Mouse (Mus musculus): ENCODE measurements around the gene Litaf. TPM values are rescaled to one million over a fixed set of nuclear protein-coding genes. Genes with fewer than 3 reads are reported as not detected.
A peak's percentile ranks its signal among the peaks of the same experiment; 100 is the strongest.
"Not testable (repeated sequence)": the region's sequence is repeated elsewhere in the genome, so short reads cannot be mapped to it uniquely, and the experiment has no call there.

Litaf gene
- polyA plus RNA-seq, 1 experiment from 2014 or later = 47.7 TPM

DNA sequence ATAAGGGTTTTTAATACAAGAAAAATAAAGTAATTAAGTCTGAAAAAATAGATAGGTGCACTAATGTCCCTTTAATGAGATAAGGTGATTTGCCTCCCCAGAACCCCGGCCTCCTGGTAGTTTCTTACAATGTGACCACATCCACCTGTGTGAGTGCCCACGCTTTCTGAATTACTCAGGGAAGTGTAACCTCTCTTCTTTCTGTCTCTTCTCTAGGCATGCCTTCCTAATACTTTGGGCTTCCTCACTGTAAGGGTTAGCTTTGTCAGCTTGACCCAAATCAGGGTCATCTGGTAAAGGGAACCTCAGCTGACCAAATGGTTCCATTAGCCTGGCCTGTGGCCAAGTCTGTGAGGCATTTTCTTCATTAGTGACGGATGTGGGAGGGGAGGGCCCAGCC is 51.5 kb downstream of the Litaf start:
- Histone ChIP-seq H3K4me2 (replicated peaks) (no peak overlapping the region), H3K9ac (no peak overlapping the region), H3K4me3 (no peak overlapping the region), H3K27ac (no peak overlapping the region), H3K4me1 (peaks cover 11% of the 10 kb centered on the region; the same call in 1 of the 2 replicates), H3K27me3 (replicated peaks) (no peaks in the 10 kb centered on the region), H3K9me3 (no peaks in the 10 kb centered on the region), H3K36me3 (no peaks in the 10 kb centered on the region)
- ATAC-seq (ENCODE audit: low FRiP score, low read depth) = no peak
- WGBS = 91% methylated on average over 3 of the region's 3 CpGs

DNA sequence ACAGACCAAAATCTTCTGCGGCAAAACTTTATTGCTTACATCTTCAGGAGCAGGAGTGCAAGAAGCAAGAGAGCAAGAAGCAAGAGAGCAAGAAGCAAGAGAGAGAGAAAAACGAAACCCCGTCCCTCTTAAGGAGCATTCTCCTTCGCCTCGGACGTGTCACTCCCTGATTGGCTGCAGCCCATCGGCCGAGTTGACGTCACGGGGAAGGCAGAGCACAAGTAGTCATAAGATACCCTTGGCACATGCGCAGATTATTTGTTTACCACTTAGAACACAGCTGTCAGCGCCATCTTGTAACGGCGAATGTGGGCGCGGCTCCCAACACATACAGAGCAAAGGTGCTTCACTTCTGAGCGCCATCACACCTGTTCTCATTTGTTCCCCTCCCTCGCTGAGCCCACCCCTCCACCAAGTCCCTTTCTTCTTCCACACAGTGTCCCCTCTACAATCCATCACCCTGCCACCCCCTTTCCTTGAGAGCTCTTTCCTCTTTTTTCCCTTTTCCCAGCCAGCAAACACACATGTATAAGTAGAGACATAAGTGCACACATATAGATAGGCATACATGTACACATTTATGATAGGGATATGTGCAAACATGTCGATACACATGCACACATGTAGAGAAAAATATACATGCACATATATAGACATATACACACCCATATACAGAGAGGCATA is 52.4 kb downstream of the Litaf start:
- ATAC-seq (ENCODE audit: low FRiP score, low read depth); H3K9ac ChIP-seq; H3K4me2 ChIP-seq (replicated peaks); H3K27me3 ChIP-seq (replicated peaks); H3K27ac ChIP-seq; H3K36me3 ChIP-seq; H3K4me3 ChIP-seq; H3K9me3 ChIP-seq: not testable (repeated sequence)
- peaks cover 12% of the 10 kb centered on the region for H3K4me1 ChIP-seq
- 94% methylated on average over 14 of the region's 19 CpGs for whole genome bisulfite sequencing

DNA sequence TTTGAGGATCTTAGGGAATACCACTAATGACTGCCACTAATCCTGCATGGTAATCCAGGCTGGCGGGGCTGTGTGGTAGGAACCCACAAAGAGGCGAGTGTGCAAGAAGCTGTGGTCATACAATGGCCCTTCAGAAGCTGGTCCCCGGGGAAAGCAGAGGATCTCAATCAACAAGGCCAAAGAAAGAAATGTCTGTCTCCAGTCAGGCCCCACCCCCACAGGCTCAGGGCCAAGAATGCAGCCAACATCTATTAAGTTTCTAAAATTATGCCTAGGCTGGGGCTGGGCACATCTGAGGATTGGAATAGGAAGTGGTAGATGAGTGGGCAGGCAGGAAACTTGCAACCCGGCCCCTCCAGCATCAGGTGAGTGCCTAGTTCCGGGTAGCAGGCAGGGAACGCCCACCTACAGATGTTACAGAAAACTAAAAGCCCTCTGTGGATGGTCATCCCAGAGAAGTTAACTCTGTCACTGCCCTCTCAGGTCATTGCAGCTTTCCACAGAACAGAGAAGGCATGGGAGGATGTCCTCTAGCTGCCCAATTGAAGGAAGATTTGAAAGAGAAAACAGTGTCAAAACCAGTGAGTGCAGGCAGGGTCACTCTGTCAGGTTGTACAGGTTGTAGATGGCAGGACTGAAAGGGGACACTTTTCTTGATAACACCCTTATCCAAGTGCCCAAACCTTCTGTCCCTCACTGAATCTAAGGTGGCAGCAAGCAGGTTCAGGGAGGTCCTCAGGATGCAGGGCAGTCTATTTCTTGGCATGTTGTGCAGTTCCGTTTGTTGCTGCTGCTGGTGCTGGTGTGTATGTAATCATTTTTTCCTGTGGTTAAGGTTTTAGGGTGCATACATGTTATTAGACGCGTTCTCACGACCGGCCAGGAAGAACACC is 53.1 kb downstream of the Litaf start:
- Histone ChIP-seq H3K27ac (no peak overlapping the region), H3K4me3 (no peak overlapping the region), H3K27me3 (replicated peaks) (no peaks in the 10 kb centered on the region), H3K9ac (no peak overlapping the region), H3K4me1 (peaks cover 16% of the 10 kb centered on the region), H3K9me3 (no peaks in the 10 kb centered on the region), H3K4me2 (replicated peaks) (no peak overlapping the region), H3K36me3 (no peaks in the 10 kb centered on the region)
- 72% methylated on average over 11 of the region's 11 CpGs for WGBS
- peak; percentile 21; the same call in 1 of the 2 replicates for ATAC-seq (ENCODE audit: low FRiP score, low read depth)

DNA sequence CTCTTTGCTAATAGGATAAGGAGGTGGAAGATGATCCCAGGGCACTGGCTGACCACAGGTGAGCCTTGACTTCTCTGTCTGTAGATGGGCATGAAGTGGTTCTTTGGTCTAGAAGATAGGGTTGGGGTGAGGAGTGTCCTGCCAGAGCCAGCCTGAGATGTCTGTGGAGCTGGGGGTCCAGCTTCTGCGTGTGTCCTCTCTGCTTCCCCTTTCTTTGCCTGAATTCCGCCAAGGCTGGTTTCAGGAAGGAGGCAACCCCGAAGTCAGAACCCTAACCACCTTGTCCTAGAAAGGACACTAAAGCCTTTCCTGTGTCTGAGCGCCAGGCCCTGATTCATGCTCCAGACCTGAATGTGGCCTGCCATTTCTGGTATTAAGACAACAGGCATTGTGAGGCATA is 54.0 kb downstream of the Litaf start:
- Histone ChIP-seq H3K36me3 (no peaks in the 10 kb centered on the region), H3K27ac (no peak overlapping the region), H3K4me3 (no peak overlapping the region), H3K9ac (no peak overlapping the region), H3K9me3 (no peaks in the 10 kb centered on the region), H3K4me2 (replicated peaks) (no peak overlapping the region), H3K27me3 (replicated peaks) (no peaks in the 10 kb centered on the region), H3K4me1 (peaks cover 19% of the 10 kb centered on the region)
- no peak for ATAC-seq (ENCODE audit: low FRiP score, low read depth)
- WGBS = 90% methylated on average over 4 of the region's 4 CpGs

DNA sequence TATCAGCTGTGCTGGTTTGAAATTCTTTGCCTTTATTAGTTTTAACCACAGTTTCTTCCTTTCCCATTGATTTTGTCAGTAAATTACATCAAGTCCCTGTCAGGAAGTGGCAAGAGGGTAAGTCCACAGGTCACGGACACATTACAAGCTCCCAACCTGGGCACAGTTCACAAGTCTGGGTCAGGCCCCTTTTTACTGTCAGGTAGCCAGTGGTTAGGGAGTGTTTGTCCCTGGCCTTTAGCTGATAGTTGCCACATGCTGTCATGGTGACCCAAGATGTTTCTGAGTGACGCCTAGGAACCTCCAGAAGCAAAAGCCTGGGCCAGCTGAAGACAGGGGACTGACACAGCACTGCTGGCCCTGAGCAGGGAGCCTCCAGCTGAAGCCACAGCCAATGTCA is 54.8 kb downstream of the Litaf start:
- no peak overlapping the region for H3K4me2 ChIP-seq (replicated peaks)
- no peaks in the 10 kb centered on the region for H3K36me3 ChIP-seq
- H3K9me3 ChIP-seq = no peaks in the 10 kb centered on the region
- H3K4me1 ChIP-seq = peaks cover 25% of the 10 kb centered on the region
- H3K27me3 ChIP-seq (replicated peaks) = no peaks in the 10 kb centered on the region
- ATAC-seq (ENCODE audit: low FRiP score, low read depth) = no peak
- H3K4me3 ChIP-seq = no peak overlapping the region
- no peak overlapping the region for H3K9ac ChIP-seq
- WGBS = 74% methylated on average over 2 of the region's 2 CpGs
- no peak overlapping the region for H3K27ac ChIP-seq

DNA sequence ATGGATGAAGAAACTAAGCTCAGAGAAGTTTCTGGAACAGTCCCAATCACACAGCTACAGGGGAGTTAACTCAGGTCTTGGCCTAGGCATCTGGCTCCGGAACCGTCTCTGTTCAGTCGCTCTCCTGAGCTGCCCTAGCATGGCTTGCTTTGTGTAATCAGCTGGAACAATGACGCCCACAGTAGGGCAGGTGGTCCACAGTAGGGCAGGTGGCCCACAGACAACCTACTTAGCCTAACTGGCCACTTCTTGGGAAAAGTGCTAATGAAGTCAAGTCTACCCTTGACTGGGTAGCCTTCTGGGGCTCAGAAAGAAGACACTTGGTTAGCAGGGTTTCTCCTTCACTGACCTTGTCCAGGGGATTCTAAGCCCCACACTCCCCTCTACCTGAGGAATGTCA is 55.7 kb downstream of the Litaf start:
- H3K4me1 ChIP-seq = peaks cover 26% of the 10 kb centered on the region
- no peaks in the 10 kb centered on the region for H3K27me3 ChIP-seq (replicated peaks)
- WGBS = 88% methylated on average over 4 of the region's 4 CpGs
- no peak overlapping the region for H3K27ac ChIP-seq
- no peaks in the 10 kb centered on the region for H3K36me3 ChIP-seq
- H3K9ac ChIP-seq = no peak overlapping the region
- H3K4me3 ChIP-seq = no peak overlapping the region
- ATAC-seq (ENCODE audit: low FRiP score, low read depth) = no peak
- H3K4me2 ChIP-seq (replicated peaks) = no peak overlapping the region
- no peaks in the 10 kb centered on the region for H3K9me3 ChIP-seq

DNA sequence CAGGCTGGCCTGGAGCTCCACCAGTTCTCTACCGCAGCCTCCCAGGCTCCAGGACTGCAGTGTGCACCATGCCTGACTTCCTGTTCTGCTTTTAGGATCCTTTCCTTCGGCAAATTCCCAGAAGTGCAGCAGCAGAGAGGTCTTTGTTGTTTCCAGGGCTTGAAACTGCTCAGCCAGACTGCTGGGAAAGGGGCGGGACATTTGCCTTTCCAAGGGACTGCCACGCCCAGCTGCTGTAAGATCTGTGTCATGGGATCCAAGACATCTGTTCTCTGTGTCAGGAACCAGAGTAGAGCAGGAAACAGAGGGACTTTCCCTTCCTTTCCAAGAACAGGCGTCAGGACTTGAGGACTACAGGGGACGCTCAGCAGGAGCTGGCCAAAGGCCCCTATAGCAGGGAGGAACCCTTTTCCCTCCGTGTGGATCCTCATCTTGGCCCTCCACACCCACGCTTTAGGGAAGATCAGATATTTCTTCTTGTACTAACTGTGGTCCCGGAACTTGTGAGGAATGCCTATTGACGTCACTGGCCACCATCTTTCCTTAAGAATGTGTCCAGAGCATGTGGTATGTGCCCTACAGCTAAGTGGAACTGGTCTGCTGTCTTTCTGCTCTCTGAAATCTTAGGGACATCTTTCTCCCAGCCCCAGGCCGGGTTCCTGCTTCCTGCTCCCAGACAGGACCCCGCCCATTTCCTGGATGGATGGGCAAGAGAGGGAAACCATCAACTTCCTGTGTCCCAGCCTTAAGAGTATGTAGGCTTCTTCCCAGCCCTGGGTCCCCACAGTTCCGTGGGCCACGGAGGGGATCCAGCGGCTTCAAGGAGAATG is 57.6 kb downstream of the Litaf start:
- peaks cover 26% of the 10 kb centered on the region for H3K4me1 ChIP-seq
- H3K9me3 ChIP-seq = no peaks in the 10 kb centered on the region
- H3K27me3 ChIP-seq (replicated peaks) = no peaks in the 10 kb centered on the region
- peak; percentile 71 for ATAC-seq (ENCODE audit: low FRiP score, low read depth)
- H3K9ac ChIP-seq = no peak overlapping the region
- 35% methylated on average over 15 of the region's 15 CpGs for WGBS
- H3K4me2 ChIP-seq (replicated peaks) = peak overlapping the region; percentile 36
- no peak overlapping the region for H3K4me3 ChIP-seq
- H3K36me3 ChIP-seq = no peaks in the 10 kb centered on the region
- H3K27ac ChIP-seq = peak overlapping the region; percentile 65

DNA sequence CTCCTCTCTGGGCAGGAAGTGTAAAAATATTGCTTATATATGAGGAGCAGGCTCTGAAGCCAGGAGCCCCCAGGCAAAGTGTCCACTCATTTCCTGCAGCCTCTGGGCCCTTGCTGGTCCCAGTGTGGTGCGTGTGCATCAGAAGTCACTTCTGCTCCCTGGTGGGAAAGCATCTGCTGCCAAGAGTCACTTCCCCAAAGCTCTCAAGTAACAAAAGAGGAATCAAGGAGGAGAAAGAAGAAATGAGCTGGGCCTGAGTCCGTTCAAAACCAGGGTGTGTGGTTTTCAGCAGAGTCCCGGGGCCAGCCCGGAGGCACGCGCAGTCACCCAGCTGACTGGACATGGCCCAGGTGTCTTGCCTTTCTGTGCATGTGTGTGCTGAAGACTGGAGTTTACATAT is 59.9 kb downstream of the Litaf start:
- Histone ChIP-seq H3K4me2 (replicated peaks) (no peak overlapping the region), H3K27me3 (replicated peaks) (no peaks in the 10 kb centered on the region), H3K36me3 (no peaks in the 10 kb centered on the region), H3K27ac (no peak overlapping the region), H3K4me1 (peaks cover 20% of the 10 kb centered on the region; the same call in 1 of the 2 replicates), H3K9ac (no peak overlapping the region), H3K9me3 (no peaks in the 10 kb centered on the region), H3K4me3 (no peak overlapping the region)
- no peak for ATAC-seq (ENCODE audit: low FRiP score, low read depth)
- 85% methylated on average over 6 of the region's 6 CpGs for WGBS

DNA sequence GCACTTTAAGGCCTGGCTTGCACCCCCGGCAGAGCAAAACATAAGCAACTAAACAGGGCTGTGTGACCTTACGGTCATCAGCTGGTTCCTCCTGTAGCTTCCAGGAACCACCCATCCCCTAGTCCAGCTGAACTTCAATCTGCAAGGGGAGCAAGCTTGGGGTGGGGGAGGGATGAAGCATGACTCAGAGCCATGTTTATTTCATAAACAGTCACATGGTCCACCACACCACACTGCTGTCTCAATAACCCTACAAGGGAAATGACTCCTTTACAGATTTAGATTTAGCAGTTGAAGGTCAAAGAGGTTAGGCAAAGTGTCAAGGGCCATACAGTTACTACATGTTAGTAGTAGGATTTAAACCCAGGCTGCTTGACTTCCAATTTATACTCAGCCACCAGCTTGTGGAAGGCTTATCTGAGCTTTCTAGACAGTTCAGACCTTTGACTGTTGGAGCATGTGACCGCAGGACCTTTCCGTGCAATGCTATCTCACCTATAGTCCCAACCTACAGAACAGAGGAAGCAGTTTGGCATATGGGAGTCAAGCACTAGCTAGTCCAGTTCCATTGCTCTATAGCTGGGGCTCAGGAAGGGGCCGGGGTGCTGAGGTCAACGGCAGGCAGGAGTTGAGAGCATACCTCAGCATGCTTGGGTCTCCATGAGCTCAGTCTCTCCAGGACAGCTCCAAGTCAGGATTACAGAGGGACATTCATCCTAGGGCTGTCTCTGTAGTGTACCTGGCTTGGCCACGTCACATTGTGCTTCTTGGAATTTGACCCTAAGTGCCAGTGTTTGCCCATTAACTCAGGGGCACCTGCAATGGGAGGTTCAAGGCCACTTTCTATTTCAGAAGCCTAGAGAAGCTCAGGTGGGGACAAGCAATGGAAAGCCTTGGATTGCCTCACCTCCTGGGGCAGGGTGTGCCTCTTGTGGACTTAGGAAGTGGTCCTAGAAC is 64.0 kb downstream of the Litaf start:
- H3K4me1 ChIP-seq = 0 out of 2 replicates have a peak, but pooled peaks cover 7% of the 10 kb centered on the region
- no peak for ATAC-seq (ENCODE audit: low FRiP score, low read depth)
- 93% methylated on average over 7 of the region's 7 CpGs for WGBS

DNA sequence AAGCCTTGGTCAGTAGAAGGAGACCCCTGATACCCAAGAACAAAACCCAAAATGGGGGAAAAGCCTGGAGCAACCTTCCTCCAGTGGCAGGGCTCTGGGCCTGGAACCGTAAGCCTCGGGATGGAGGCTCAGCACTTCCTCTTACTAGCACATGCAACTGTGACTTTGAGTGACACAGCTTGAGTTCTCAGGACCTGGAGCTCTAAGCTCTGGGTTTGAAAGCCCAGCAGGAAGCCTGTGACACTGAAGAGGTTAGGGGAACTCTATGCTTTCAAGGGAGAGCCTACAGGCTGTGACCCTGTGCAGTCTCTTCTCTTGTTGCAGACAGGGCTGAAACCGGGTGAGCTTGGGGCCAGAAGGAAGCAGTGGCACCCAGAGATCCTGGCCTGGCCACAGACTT is 66.1 kb downstream of the Litaf start:
- Histone ChIP-seq H3K4me3 (no peak overlapping the region), H3K9me3 (no peaks in the 10 kb centered on the region), H3K27me3 (replicated peaks) (no peaks in the 10 kb centered on the region), H3K36me3 (no peaks in the 10 kb centered on the region), H3K9ac (no peak overlapping the region), H3K4me1 (no peaks in the 10 kb centered on the region), H3K4me2 (replicated peaks) (no peak overlapping the region), H3K27ac (no peak overlapping the region)
- WGBS = 75% methylated on average over 3 of the region's 3 CpGs
- no peak for ATAC-seq (ENCODE audit: low FRiP score, low read depth)

More for the DNA sequence above, 64.0 kb downstream of the Litaf start:
- no peaks in the 10 kb centered on the region for H3K27me3 ChIP-seq (replicated peaks)
- H3K27ac ChIP-seq = no peak overlapping the region
- no peak overlapping the region for H3K4me3 ChIP-seq
- no peak overlapping the region for H3K9ac ChIP-seq
- H3K9me3 ChIP-seq = no peaks in the 10 kb centered on the region
- no peaks in the 10 kb centered on the region for H3K36me3 ChIP-seq
- H3K4me2 ChIP-seq (replicated peaks) = no peak overlapping the region

DNA sequence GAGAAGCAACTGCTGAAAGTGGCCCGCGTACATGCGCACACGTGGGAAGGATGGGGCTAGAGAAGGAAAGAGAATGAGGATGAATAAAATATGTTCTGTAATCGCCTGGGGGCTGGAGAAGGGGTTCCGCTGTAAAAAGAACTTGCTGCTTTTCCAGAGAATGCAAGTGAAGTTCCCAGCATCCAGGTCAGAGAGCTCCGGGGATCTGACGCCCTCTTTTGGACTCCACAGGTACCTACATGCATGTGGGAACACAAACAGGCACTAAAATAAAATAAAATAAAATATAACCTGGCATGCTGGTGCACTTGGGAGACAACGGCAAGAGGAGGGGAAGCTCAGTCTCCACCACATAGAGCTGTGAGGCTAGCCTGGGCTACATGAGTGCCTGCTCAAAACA is 67.7 kb downstream of the Litaf start:
- Histone ChIP-seq H3K4me3 (no peak overlapping the region), H3K27ac (no peak overlapping the region), H3K4me1 (0 out of 2 replicates have a peak, but pooled peaks cover 2% of the 10 kb centered on the region), H3K27me3 (replicated peaks) (no peaks in the 10 kb centered on the region), H3K9ac (no peak overlapping the region), H3K9me3 (no peaks in the 10 kb centered on the region), H3K4me2 (replicated peaks) (no peak overlapping the region), H3K36me3 (no peaks in the 10 kb centered on the region)
- WGBS = 82% methylated on average over 9 of the region's 9 CpGs
- ATAC-seq (ENCODE audit: low FRiP score, low read depth) = no peak
